Mouse (Mus musculus): ENCODE data around the gene Adam15. TPM values are rescaled to one million over a fixed set of nuclear protein-coding genes. Genes with fewer than 3 reads are reported as not detected.

The Adam15 gene
- polyA plus RNA-seq, 1 experiment from 2014 or later, result 9.1 TPM

- no peaks in the 10 kb centered on the region for H3K36me3 ChIP-seq (replicated peaks; ENCODE audit: insufficient read depth, low read length)
- peaks cover 8% of the 10 kb centered on the region; the same call in 1 of the 2 replicates for H3K27me3 ChIP-seq (ENCODE audit: insufficient read depth, low read length)
- TF ChIP-seq CTCF (IDR thresholded peaks at IDR 0.05; ENCODE audit: low read depth), result no peak
- no peaks in the 10 kb centered on the region for H3K9me3 ChIP-seq (ENCODE audit: low read length)
- DNase-seq, result peak; percentile 59
- H3K9ac ChIP-seq (replicated peaks), result peak within 1 kb of the TSS; percentile 63
- peak within 1 kb of the TSS; percentile 66 for H3K4me3 ChIP-seq (ENCODE audit: low read depth, low read length)
- 5% methylated on average over 33 of the region's 44 CpGs for WGBS (ENCODE audit: insufficient replicate concordance)
- H3K4me2 ChIP-seq (ENCODE audit: low read depth, low read length), result peak within 1 kb of the TSS; percentile 86
- peak; percentile 73 for ATAC-seq
- H3K27ac ChIP-seq (ENCODE audit: low read depth), result no peak within 1 kb of the TSS
- H3K4me1 ChIP-seq (ENCODE audit: insufficient read depth), result peaks cover 11% of the 10 kb centered on the region
Measured at GRCm38 (mm10) chr3:89337721-89338578, 11.8 kb downstream of the Adam15 start, which contains the start of gene Efna4. TSS of gene Efna4 (minus strand) at chr3:89338028.

GRCm38 (mm10) chr3:89337062-89337720 lies 12.6 kb downstream of the Adam15 start:
- peak overlapping the region; percentile 66 for H3K4me3 ChIP-seq (ENCODE audit: low read depth, low read length)
- no peak for TF ChIP-seq CTCF (IDR thresholded peaks at IDR 0.05; ENCODE audit: low read depth)
- no peak for TF ChIP-seq EP300 (IDR thresholded peaks at IDR 0.05; ENCODE audit: low read depth)
- 1% methylated on average over 20 of the region's 21 CpGs for WGBS (ENCODE audit: insufficient replicate concordance)
- no peak for ATAC-seq
- H3K9ac ChIP-seq (replicated peaks), result peak overlapping the region; percentile 63
- H3K27ac ChIP-seq (ENCODE audit: low read depth), result no peak overlapping the region
- H3K27me3 ChIP-seq (ENCODE audit: insufficient read depth, low read length), result peaks cover 8% of the 10 kb centered on the region; the same call in 1 of the 2 replicates
- no peaks in the 10 kb centered on the region for H3K36me3 ChIP-seq (replicated peaks; ENCODE audit: insufficient read depth, low read length)
- no peaks in the 10 kb centered on the region for H3K9me3 ChIP-seq (ENCODE audit: low read length)
- no peak for DNase-seq
- peaks cover 11% of the 10 kb centered on the region for H3K4me1 ChIP-seq (ENCODE audit: insufficient read depth)
- peak overlapping the region; percentile 86 for H3K4me2 ChIP-seq (ENCODE audit: low read depth, low read length)

GRCm38 (mm10) chr3:89336529-89336928 lies 13.3 kb downstream of the Adam15 start:
- ATAC-seq, result no peak
- H3K4me2 ChIP-seq (ENCODE audit: low read depth, low read length), result no peak overlapping the region

GRCm38 (mm10) chr3:89333053-89333452 lies 16.7 kb downstream of the Adam15 start:
- no peaks in the 10 kb centered on the region for H3K9me3 ChIP-seq (ENCODE audit: low read length)
- WGBS (ENCODE audit: insufficient replicate concordance), result 84% methylated on average over 11 of the region's 11 CpGs

More at GRCm38 (mm10) chr3:89336529-89336928, 13.3 kb downstream of the Adam15 start:
- Histone ChIP-seq H3K27me3 (ENCODE audit: insufficient read depth, low read length) (peaks cover 8% of the 10 kb centered on the region), H3K9ac (replicated peaks) (no peak overlapping the region), H3K9me3 (ENCODE audit: low read length) (no peaks in the 10 kb centered on the region), H3K4me3 (ENCODE audit: low read depth, low read length) (no peak overlapping the region), H3K36me3 (replicated peaks; ENCODE audit: insufficient read depth, low read length) (no peaks in the 10 kb centered on the region), H3K4me1 (ENCODE audit: insufficient read depth) (peaks cover 11% of the 10 kb centered on the region), H3K27ac (ENCODE audit: low read depth) (no peak overlapping the region)
- 45% methylated on average over 6 of the region's 6 CpGs for WGBS (ENCODE audit: insufficient replicate concordance)
- DNase-seq, result no peak
- no peak for TF ChIP-seq CTCF (IDR thresholded peaks at IDR 0.05; ENCODE audit: low read depth)
- TF ChIP-seq EP300 (IDR thresholded peaks at IDR 0.05; ENCODE audit: low read depth), result no peak

GRCm38 (mm10) chr3:89332476-89332875 lies 17.3 kb downstream of the Adam15 start:
- H3K27ac ChIP-seq (ENCODE audit: low read depth), result no peak overlapping the region
- no peaks in the 10 kb centered on the region for H3K36me3 ChIP-seq (replicated peaks; ENCODE audit: insufficient read depth, low read length)
- no peak overlapping the region for H3K9ac ChIP-seq (replicated peaks)
- peaks cover 4% of the 10 kb centered on the region for H3K4me1 ChIP-seq (ENCODE audit: insufficient read depth)
- H3K9me3 ChIP-seq (ENCODE audit: low read length), result no peaks in the 10 kb centered on the region
- peaks cover 16% of the 10 kb centered on the region for H3K27me3 ChIP-seq (ENCODE audit: insufficient read depth, low read length)
- no peak for TF ChIP-seq CTCF (IDR thresholded peaks at IDR 0.05; ENCODE audit: low read depth)
- TF ChIP-seq EP300 (IDR thresholded peaks at IDR 0.05; ENCODE audit: low read depth), result no peak
- DNase-seq (peak; percentile 86), ATAC-seq (peak; percentile 75)
- no peak overlapping the region for H3K4me2 ChIP-seq (ENCODE audit: low read depth, low read length)
- 59% methylated on average over 12 of the region's 12 CpGs for WGBS (ENCODE audit: insufficient replicate concordance)
- no peak overlapping the region for H3K4me3 ChIP-seq (ENCODE audit: low read depth, low read length)

More at GRCm38 (mm10) chr3:89333053-89333452, 16.7 kb downstream of the Adam15 start:
- peaks cover 8% of the 10 kb centered on the region for H3K4me1 ChIP-seq (ENCODE audit: insufficient read depth)
- ATAC-seq, result no peak
- no peak overlapping the region for H3K4me3 ChIP-seq (ENCODE audit: low read depth, low read length)
- H3K36me3 ChIP-seq (replicated peaks; ENCODE audit: insufficient read depth, low read length), result no peaks in the 10 kb centered on the region
- H3K27me3 ChIP-seq (ENCODE audit: insufficient read depth, low read length), result peaks cover 14% of the 10 kb centered on the region
- TF ChIP-seq EP300 (IDR thresholded peaks at IDR 0.05; ENCODE audit: low read depth), result no peak
- no peak overlapping the region for H3K27ac ChIP-seq (ENCODE audit: low read depth)
- H3K4me2 ChIP-seq (ENCODE audit: low read depth, low read length), result no peak overlapping the region
- H3K9ac ChIP-seq (replicated peaks), result no peak overlapping the region
- DNase-seq, result no peak

GRCm38 (mm10) chr3:89332013-89332412 lies 17.8 kb downstream of the Adam15 start:
- Histone ChIP-seq H3K4me2 (ENCODE audit: low read depth, low read length) (no peak overlapping the region), H3K4me1 (ENCODE audit: insufficient read depth) (no peaks in the 10 kb centered on the region), H3K27me3 (ENCODE audit: insufficient read depth, low read length) (peaks cover 20% of the 10 kb centered on the region), H3K4me3 (ENCODE audit: low read depth, low read length) (no peak overlapping the region), H3K9ac (replicated peaks) (no peak overlapping the region), H3K27ac (ENCODE audit: low read depth) (no peak overlapping the region), H3K9me3 (ENCODE audit: low read length) (no peaks in the 10 kb centered on the region), H3K36me3 (replicated peaks; ENCODE audit: insufficient read depth, low read length) (no peaks in the 10 kb centered on the region)
- TF ChIP-seq EP300 (IDR thresholded peaks at IDR 0.05; ENCODE audit: low read depth) (no peak), CTCF (IDR thresholded peaks at IDR 0.05; ENCODE audit: low read depth) (no peak)
- ATAC-seq (no peak), DNase-seq (no peak)
- 63% methylated on average over 10 of the region's 10 CpGs for WGBS (ENCODE audit: insufficient replicate concordance)

Measured in liver, postnatal 0 days (tissue).